Mouse (Mus musculus) midbrain, embryonic 15.5 days (tissue): Measurements from ENCODE around the gene Rit1. TPM values are rescaled to one million over a fixed set of nuclear protein-coding genes. Genes with fewer than 3 reads are reported as not detected.
"Not testable (repeated sequence)": the region's sequence is repeated elsewhere in the genome, so short reads cannot be mapped to it uniquely, and the experiment has no call there.

Source experiments
- ATAC-seq: fragments of 200-750 bp; cut with Nextera tagmentation; replicated peaks from 2 replicates; pipeline ENCODE4 v1.8.0; 2017; ENCODE audit warnings: moderate TSS enrichment
- H3K27ac ChIP-seq: fragments of 300-500 bp; sonication (generic); 2 replicates; pipeline ENCODE4 v1.5.1; 2015; ENCODE audit warnings: mild to moderate bottlenecking, inconsistent platforms
- H3K27me3 ChIP-seq: fragments of 300-500 bp; sonication (generic); replicated peaks from 2 replicates; pipeline ENCODE4 v1.6.1; 2015; ENCODE audit warnings: inconsistent platforms
- H3K36me3 ChIP-seq: fragments of 300-500 bp; sonication (generic); replicated peaks from 2 replicates; pipeline ENCODE4 v1.6.1; 2015; ENCODE audit warnings: inconsistent platforms
- H3K4me1 ChIP-seq: fragments of 300-500 bp; sonication (generic); 2 replicates; pipeline ENCODE4 v1.6.1; 2015; ENCODE audit warnings: inconsistent platforms
- H3K4me2 ChIP-seq: fragments of 300-500 bp; sonication (generic); 2 replicates; pipeline ENCODE4 v1.6.1; 2015; ENCODE audit warnings: inconsistent platforms, mild to moderate bottlenecking, moderate library complexity
- H3K4me3 ChIP-seq: fragments of 300-500 bp; sonication (generic); 2 replicates; pipeline ENCODE4 v1.5.1; 2015; ENCODE audit warnings: mild to moderate bottlenecking, inconsistent platforms
- H3K9ac ChIP-seq: fragments of 300-500 bp; sonication (generic); 2 replicates; pipeline ENCODE4 v1.6.1; 2015; ENCODE audit warnings: mild to moderate bottlenecking, inconsistent platforms
- H3K9me3 ChIP-seq: fragments of 300-500 bp; sonication (generic); 2 replicates; pipeline ENCODE4 v1.6.1; 2016; ENCODE audit warnings: inconsistent platforms
- WGBS: fragments of 180-500 bp; shearing (Covaris S2); methylation state at CpG from one replicate; pipeline ENCODE4 v1.1.7; 2015; ENCODE audit warnings: mixed read lengths; 5-methylcytosine and 5-hydroxymethylcytosine counted together
- polyA plus RNA-seq: library from polyadenylated mRNA; unstranded; fragments of >200 nt; fragmentation: Nextera tagmentation; extraction: Ambion mirVana; gene quantifications from 2 replicates; pipeline ENCODE4 v1.2.1, GENCODE M21; 2015

Gene Rit1
- polyA plus RNA-seq, 1 experiment from 2014 or later: 62.0 TPM

GRCm38 (mm10) chr3:88700247-88700646 is 16.4 kb upstream of the Rit1 start:
- WGBS: 94% methylated on average over 3 of the region's 3 CpGs
- Histone ChIP-seq H3K4me3 (no peak overlapping the region), H3K4me2 (no peak overlapping the region), H3K9me3 (no peaks in the 10 kb centered on the region), H3K9ac (no peak overlapping the region), H3K27me3 (no peaks in the 10 kb centered on the region), H3K4me1 (no peaks in the 10 kb centered on the region), H3K36me3 (peaks cover 79% of the 10 kb centered on the region), H3K27ac (no peak overlapping the region)
- ATAC-seq: no peak

GRCm38 (mm10) chr3:88701222-88701621 is 15.4 kb upstream of the Rit1 start:
- WGBS: 89% methylated on average over 3 of the region's 3 CpGs
- H3K4me2 ChIP-seq: no peak overlapping the region
- no peak for ATAC-seq
- H3K9me3 ChIP-seq: no peaks in the 10 kb centered on the region
- peaks cover 70% of the 10 kb centered on the region for H3K36me3 ChIP-seq
- H3K4me1 ChIP-seq: no peaks in the 10 kb centered on the region
- no peak overlapping the region for H3K27ac ChIP-seq
- no peak overlapping the region for H3K4me3 ChIP-seq
- H3K9ac ChIP-seq: no peak overlapping the region
- no peaks in the 10 kb centered on the region for H3K27me3 ChIP-seq

- 94% methylated on average over 4 of the region's 4 CpGs for WGBS
Measured at GRCm38 (mm10) chr3:88713709-88714108, 2.9 kb upstream of the Rit1 start.

GRCm38 (mm10) chr3:88714725-88715124 is 1.9 kb upstream of the Rit1 start:
- Histone ChIP-seq H3K9me3 (no peaks in the 10 kb centered on the region), H3K4me3 (no peak overlapping the region), H3K4me2 (no peak overlapping the region), H3K27ac (no peak overlapping the region), H3K4me1 (peaks cover 22% of the 10 kb centered on the region), H3K36me3 (peaks cover 38% of the 10 kb centered on the region), H3K27me3 (no peaks in the 10 kb centered on the region), H3K9ac (no peak overlapping the region)
- WGBS: 78% methylated on average over 2 of the region's 2 CpGs
- ATAC-seq: no peak

More at GRCm38 (mm10) chr3:88713709-88714108, 2.9 kb upstream of the Rit1 start:
- Histone ChIP-seq H3K27me3 (no peaks in the 10 kb centered on the region), H3K4me3 (no peak overlapping the region), H3K4me2 (no peak overlapping the region), H3K4me1 (peaks cover 15% of the 10 kb centered on the region), H3K36me3 (peaks cover 46% of the 10 kb centered on the region), H3K9me3 (no peaks in the 10 kb centered on the region), H3K9ac (no peak overlapping the region), H3K27ac (no peak overlapping the region)
- ATAC-seq: no peak

- 96% methylated on average over 5 of the region's 5 CpGs for WGBS
- H3K4me2 ChIP-seq, H3K9me3 ChIP-seq, H3K27me3 ChIP-seq, H3K4me3 ChIP-seq, ATAC-seq, H3K27ac ChIP-seq, H3K9ac ChIP-seq: not testable (repeated sequence)
- peaks cover 33% of the 10 kb centered on the region for H3K36me3 ChIP-seq
- H3K4me1 ChIP-seq: peaks cover 22% of the 10 kb centered on the region
Measured at GRCm38 (mm10) chr3:88715716-88716115, 922 bp upstream of the Rit1 start.

GRCm38 (mm10) chr3:88717198-88717798 is 660 bp downstream of the Rit1 start:
- Histone ChIP-seq H3K27ac (peak overlapping the region; percentile 31), H3K4me3 (peak overlapping the region; percentile 53), H3K4me1 (peaks cover 22% of the 10 kb centered on the region), H3K36me3 (peaks cover 19% of the 10 kb centered on the region), H3K4me2 (peak overlapping the region; percentile 96), H3K9me3 (no peaks in the 10 kb centered on the region), H3K9ac (peak overlapping the region; percentile 70), H3K27me3 (no peaks in the 10 kb centered on the region)
- 5% methylated on average over 9 of the region's 9 CpGs for WGBS
- peak; percentile 61 for ATAC-seq

- Histone ChIP-seq H3K4me3 (peak overlapping the region; percentile 12), H3K36me3 (peaks cover 15% of the 10 kb centered on the region), H3K4me2 (peak overlapping the region; percentile 96), H3K27me3 (no peaks in the 10 kb centered on the region), H3K4me1 (peaks cover 22% of the 10 kb centered on the region), H3K27ac (no peak overlapping the region), H3K9ac (no peak overlapping the region), H3K9me3 (no peaks in the 10 kb centered on the region)
- no peak for ATAC-seq
- WGBS: 77% methylated on average over 1 of the region's 1 CpGs
Measured at GRCm38 (mm10) chr3:88717831-88718230, 1.2 kb downstream of the Rit1 start.

GRCm38 (mm10) chr3:88719098-88719497 is 2.5 kb downstream of the Rit1 start:
- Histone ChIP-seq H3K9me3 (no peaks in the 10 kb centered on the region), H3K4me1 (peaks cover 22% of the 10 kb centered on the region), H3K4me2 (no peak overlapping the region), H3K4me3 (no peak overlapping the region), H3K9ac (no peak overlapping the region), H3K27ac (no peak overlapping the region), H3K36me3 (peaks cover 7% of the 10 kb centered on the region; the same call in 1 of the 2 replicates), H3K27me3 (no peaks in the 10 kb centered on the region)
- ATAC-seq: no peak
- WGBS: 74% methylated on average over 2 of the region's 2 CpGs

GRCm38 (mm10) chr3:88736556-88736955 is 19.9 kb downstream of the Rit1 start:
- Histone ChIP-seq H3K9ac (no peak overlapping the region), H3K36me3 (peaks cover 18% of the 10 kb centered on the region; the same call in 1 of the 2 replicates), H3K9me3 (no peaks in the 10 kb centered on the region), H3K4me1 (no peaks in the 10 kb centered on the region), H3K27me3 (no peaks in the 10 kb centered on the region), H3K4me3 (no peak overlapping the region), H3K27ac (no peak overlapping the region), H3K4me2 (no peak overlapping the region)
- no peak for ATAC-seq
- 97% methylated on average over 2 of the region's 2 CpGs for WGBS

- ATAC-seq: no peak
- 48% methylated on average over 3 of the region's 3 CpGs for WGBS
- Histone ChIP-seq H3K27ac (no peak overlapping the region), H3K27me3 (no peaks in the 10 kb centered on the region), H3K4me3 (no peak overlapping the region), H3K9me3 (no peaks in the 10 kb centered on the region), H3K36me3 (peaks cover 22% of the 10 kb centered on the region; the same call in 1 of the 2 replicates), H3K4me1 (no peaks in the 10 kb centered on the region), H3K9ac (no peak overlapping the region), H3K4me2 (no peak overlapping the region)
Measured at GRCm38 (mm10) chr3:88738641-88739040, 22.0 kb downstream of the Rit1 start.

- no peak overlapping the region for H3K27ac ChIP-seq
- no peak for ATAC-seq
- H3K4me1 ChIP-seq: no peaks in the 10 kb centered on the region
- H3K9ac ChIP-seq: no peak overlapping the region
- H3K9me3 ChIP-seq: no peaks in the 10 kb centered on the region
- H3K27me3 ChIP-seq: no peaks in the 10 kb centered on the region
- H3K36me3 ChIP-seq: peaks cover 26% of the 10 kb centered on the region
- 94% methylated on average over 3 of the region's 3 CpGs for WGBS
- no peak overlapping the region for H3K4me3 ChIP-seq
- no peak overlapping the region for H3K4me2 ChIP-seq
Measured at GRCm38 (mm10) chr3:88740147-88740546, 23.5 kb downstream of the Rit1 start.

GRCm38 (mm10) chr3:88745534-88745933 is 28.9 kb downstream of the Rit1 start:
- H3K4me1 ChIP-seq: no peaks in the 10 kb centered on the region
- no peak overlapping the region for H3K4me2 ChIP-seq
- no peaks in the 10 kb centered on the region for H3K27me3 ChIP-seq
- no peak overlapping the region for H3K27ac ChIP-seq
- peaks cover 4% of the 10 kb centered on the region; the same call in 1 of the 2 replicates for H3K9me3 ChIP-seq
- ATAC-seq: no peak
- WGBS: 91% methylated on average over 9 of the region's 9 CpGs
- H3K9ac ChIP-seq: no peak overlapping the region
- no peak overlapping the region for H3K4me3 ChIP-seq
- H3K36me3 ChIP-seq: peaks cover 53% of the 10 kb centered on the region

- H3K4me2 ChIP-seq: no peak overlapping the region
- no peak overlapping the region for H3K9ac ChIP-seq
- H3K9me3 ChIP-seq: peaks cover 4% of the 10 kb centered on the region; the same call in 1 of the 2 replicates
- no peak for ATAC-seq
- H3K4me1 ChIP-seq: no peaks in the 10 kb centered on the region
- H3K4me3 ChIP-seq: no peak overlapping the region
- peaks cover 58% of the 10 kb centered on the region for H3K36me3 ChIP-seq
- H3K27me3 ChIP-seq: no peaks in the 10 kb centered on the region
- H3K27ac ChIP-seq: no peak overlapping the region
- WGBS: 95% methylated on average over 15 of the region's 15 CpGs
Measured at GRCm38 (mm10) chr3:88746139-88746870, 29.7 kb downstream of the Rit1 start.
